Mouse (Mus musculus): Measurements from ENCODE around the gene Phf2.

GRCm38 (mm10) chr13:48778138-48778537 is 92.8 kb downstream of the Phf2 start:
- TF ChIP-seq CTCF (IDR thresholded peaks at IDR 0.05; ENCODE audit: control insufficient read depth, insufficient read depth, insufficient read length) (no peak), MYOG (IDR thresholded peaks at IDR 0.05; ENCODE audit: control insufficient read depth, extremely low read depth, insufficient read length) (no peak), MAX (IDR thresholded peaks at IDR 0.05) (no peak)
